ENCODE assay signal across 18 mouse cellular contexts in the genomic region with DNA sequence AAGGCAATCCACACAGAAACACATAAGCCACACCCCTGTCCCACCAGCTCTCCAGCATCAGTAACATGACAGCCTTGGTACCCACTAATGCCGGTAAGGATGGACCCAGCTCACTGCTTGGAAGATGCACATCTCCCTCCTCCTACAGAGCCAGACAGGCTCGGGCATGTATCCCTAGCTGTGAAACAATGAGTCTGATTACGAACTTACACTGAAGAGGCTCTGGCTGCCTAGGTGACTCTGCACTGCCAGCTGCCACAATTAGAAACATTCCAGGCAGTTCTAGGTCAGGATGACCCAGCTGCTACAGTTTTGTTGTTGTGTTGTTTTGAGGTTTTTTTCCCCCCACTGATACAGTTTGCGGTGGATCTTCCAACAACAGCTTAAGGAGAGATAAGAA. TPM values are rescaled to one million over a fixed set of nuclear protein-coding genes. Genes with fewer than 3 reads are reported as not detected.
DNase-seq lines count a peak whose midpoint lies in the region.
"Had no signal": no experiment of that assay in that cellular context is flagged by ENCODE, and none has a peak within 500 bp of the region (broad histone marks: within the 10 kb centered on the region; RNA-seq: fewer than 3 reads in every experiment).

No protein-coding gene starts in this region.

- peak; percentile 31 to 43 for DNase-seq in heart, adult 18-20 months
- no peak for DNase-seq in heart, postnatal 4 days
- DNase-seq in retina, postnatal 1 day, result peak; percentile 48
- no peak for DNase-seq in retina, embryonic 14.5 days (ENCODE audit: low spot score)
- DNase-seq in heart, adult 8-10 months (ENCODE audit: low spot score), result peak; percentile 8
- DNase-seq in frontal cortex, postnatal 36 days (ENCODE audit: low spot score in 2 of 2), result no peak
- DNase-seq in kidney, adult 9 months, result no peak
- DNase-seq: adrenal gland, postnatal 10 days; cerebellum, adult 8-10 months; forebrain, postnatal 0 days; kidney, adult 18-20 months; layer of hippocampus, adult 9-11 months; liver, embryonic 13.5 days; lung, embryonic 14.5 days; lung, postnatal 36 days; right cerebral cortex, postnatal 25 days; spleen, adult 18-20 months; thymus, postnatal 25 days had no signal

RNA-seq across cellular contexts. Expression of a gene that starts 40.4 kb away (rescaled TPM):
- total RNA-seq in heart, adult 18-20 months (2021), result under 1 TPM; 0.27 to 0.33 TPM
- under 1 TPM; 0.10 to 0.54 TPM for total RNA-seq in heart, postnatal 4 days (2021)
- total RNA-seq in heart, adult 8-10 months (2022), result 1 to 10 TPM in 1 of 4 experiments, under 1 TPM in 3; 0.16 to 1.2 (median 0.64) TPM

RNA-seq across cellular contexts. Expression of a gene that starts 50.5 kb away (rescaled TPM):
- total RNA-seq in heart, adult 18-20 months (2021), result 10 to 100 TPM; 84.6 to 86.7 TPM
- total RNA-seq in heart, postnatal 4 days (2021), result 10 to 100 TPM; 51.1 to 53.6 TPM
- total RNA-seq in heart, adult 8-10 months (2022), result 10 to 100 TPM; 86.4 to 90.4 (median 88.2) TPM

Comparison
In these comparisons a context has a peak if more than half of its experiments do, and no peak if none do; other contexts are left out.
1. DNase-seq: peak in heart, adult 18-20 months (2 of 2), retina, postnatal 1 day (single experiment) and heart, adult 8-10 months (single experiment); none in heart, postnatal 4 days (single experiment), retina, embryonic 14.5 days (single experiment), frontal cortex, postnatal 36 days (0 of 2) and kidney, adult 9 months (single experiment).